Mouse (Mus musculus): ENCODE results near the gene Lin52. TPM values are rescaled to one million over a fixed set of nuclear protein-coding genes. Genes with fewer than 3 reads are reported as not detected.

Gene Lin52
- 1 to 10 TPM; 7.4 to 8.5 TPM for total RNA-seq (2021)
- long read RNA-seq, experiment 1, transcript Lin52-201 (6 exons, 2,270 nt), result major isoform, 11 of 14 reads
- long read RNA-seq, experiment 1, partial matches to known transcripts, result 0 of 14 reads
- long read RNA-seq, experiment 1, other reads (novel, unspliced or antisense), result 3 of 14 reads
- long read RNA-seq, experiment 2, transcript Lin52-201 (6 exons, 2,270 nt), result major isoform, 19 of 26 reads
- long read RNA-seq, experiment 2, partial matches to known transcripts, result 0 of 26 reads
- long read RNA-seq, experiment 2, other reads (novel, unspliced or antisense), result 7 of 26 reads

DNA sequence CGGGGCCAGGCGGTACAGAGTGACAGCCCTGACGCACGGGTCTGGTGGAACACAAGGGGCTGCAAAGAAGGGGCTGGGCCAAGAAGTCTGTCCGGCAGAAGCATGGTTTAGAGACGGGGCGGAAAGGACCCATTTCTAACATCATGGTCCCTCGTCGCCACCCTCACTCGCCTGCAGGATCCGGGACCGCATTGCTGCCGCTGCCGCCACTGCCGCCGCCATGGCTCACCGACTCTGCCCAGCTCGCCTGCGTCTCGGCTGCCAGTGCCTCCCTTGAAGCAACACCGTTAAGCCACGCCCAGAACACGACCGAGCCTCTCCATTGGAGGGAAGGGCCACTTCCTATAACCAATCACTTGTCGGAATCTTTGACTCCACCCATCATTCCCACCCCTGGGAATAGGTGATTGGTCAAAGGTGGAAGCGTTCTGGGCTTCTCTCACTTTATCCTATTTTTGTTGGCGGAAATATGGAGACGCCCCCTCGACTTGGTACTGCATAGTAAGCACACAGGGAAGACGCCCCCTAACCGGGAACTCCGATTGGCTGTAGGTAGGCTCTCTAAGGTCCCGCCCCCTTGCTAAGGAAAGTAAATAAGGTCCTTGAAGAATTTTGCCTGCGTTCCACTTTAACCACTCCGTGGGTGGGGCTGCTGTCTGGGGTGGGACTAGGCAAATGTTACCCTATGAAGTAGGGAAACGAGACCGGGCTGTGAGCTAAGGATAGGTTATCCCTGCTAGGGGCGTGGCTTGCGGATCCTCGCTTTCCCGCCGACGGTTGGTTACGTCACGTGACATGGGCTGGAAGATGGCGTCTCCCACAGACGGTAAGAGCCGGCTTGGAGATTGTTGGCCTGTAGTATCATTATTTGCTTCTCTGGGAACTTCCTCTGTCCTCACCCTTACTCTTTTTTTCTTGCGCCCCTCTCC is at the start of gene Lin52, which contains the start of gene Aldh6a1:
Gene Lin52 (plus strand): TSS at position 705 of the 929 bp plus-strand sequence.
Gene Aldh6a1 (minus strand): TSS at position 287 of the 929 bp plus-strand sequence.
- peak; percentile 98 for DNase-seq

DNA sequence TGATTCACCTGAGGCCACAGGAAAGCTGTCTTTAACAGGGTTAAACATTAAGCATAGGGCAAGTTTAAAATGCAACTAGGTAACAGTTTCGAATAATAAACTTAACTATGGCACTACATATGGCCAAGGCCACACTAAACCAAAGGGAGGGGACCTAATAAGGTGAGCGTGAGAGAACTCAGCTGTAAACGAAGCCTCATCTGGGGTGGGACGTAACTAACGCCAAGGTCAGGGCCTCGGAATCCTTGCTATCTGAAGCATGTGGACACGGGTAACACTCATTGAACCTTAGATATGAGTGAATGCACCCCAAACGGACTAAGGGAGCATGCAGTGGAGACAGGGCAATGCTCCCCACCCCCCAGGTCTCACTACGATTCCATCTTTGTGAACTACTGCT is 48.3 kb upstream of the Lin52 start:
- no peak for DNase-seq

DNA sequence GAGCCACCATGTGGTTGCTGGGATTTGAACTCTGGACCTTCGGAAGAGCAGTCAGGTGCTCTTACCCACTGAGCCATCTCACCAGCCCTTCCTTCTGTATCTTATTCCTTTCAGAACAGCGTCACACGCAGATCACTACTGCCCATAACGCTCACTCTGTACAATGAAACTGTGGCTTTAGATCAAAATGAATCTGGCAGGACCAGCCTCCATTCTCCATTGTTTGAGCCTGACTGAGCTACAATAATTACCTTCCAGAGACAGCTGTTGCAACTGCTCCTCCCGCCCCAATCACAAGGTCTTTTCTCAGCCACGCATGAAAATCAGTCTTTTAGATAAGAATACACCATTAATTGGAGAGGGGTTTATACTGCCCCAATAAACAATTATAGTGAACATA is 46.7 kb upstream of the Lin52 start:
- no peak for DNase-seq

DNA sequence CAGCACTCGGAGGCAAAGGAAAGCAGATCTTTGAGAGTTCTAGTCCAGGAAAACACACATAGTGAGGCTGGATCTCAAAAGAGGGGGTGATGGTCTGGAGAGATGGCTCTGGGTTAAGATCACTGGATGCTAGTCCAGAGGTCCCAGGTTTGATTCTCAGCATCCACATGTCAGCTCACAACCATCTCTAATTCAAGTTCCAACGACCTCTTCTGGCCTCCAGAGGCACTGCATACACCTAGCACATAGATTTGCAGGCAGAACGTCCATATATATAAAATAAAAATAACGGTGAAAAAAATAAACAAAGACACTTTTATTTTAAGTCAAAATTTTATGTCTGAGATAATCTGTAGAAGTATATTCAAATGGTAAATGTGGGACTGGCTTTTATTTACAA is 44.0 kb upstream of the Lin52 start:
- no peak for DNase-seq

DNA sequence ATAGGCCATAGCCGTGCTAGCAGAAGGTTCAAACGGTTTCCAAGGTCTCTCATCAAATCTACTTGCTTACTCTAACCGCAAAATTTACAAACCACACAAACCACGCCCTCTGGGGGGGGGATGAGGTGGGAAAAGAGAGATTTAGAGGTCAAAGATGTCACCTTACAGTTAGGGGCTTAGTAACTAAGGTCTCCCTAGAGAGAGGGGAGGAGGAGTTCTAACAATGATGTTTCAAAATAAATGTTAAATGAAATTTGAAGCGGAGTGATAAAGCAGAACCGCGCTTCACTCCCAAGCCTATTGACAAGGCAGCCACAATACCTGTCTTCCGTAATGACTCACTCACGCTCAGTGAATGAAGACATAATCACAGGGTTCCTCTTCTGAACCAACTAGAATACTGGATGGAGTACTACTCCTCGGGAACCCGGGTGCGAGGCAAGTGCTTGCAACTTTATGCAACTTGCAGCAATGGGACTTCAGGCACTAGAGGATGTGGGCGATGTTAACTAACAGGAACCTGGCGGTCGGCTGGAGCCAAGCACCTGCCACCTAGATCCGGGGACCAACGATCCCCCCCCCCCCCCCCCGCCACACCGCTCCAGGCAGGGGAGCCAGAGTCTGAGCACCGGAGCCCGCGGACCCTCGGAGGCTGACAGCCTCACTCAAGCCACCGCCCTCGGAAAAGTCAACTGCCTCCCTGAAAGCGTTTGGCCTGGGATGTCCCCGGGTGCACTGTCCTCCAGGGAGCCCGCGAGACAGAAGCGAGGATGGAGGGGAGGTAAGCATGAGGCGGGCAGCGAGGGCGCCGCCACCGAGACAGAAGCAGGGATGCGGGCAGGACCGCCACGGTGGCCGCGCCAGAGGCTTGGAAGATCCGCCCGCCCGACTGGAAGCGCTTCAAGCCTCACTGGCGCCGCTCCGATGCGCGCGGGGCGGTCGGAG is 43.1 kb upstream of the Lin52 start:
- DNase-seq, result no peak

DNA sequence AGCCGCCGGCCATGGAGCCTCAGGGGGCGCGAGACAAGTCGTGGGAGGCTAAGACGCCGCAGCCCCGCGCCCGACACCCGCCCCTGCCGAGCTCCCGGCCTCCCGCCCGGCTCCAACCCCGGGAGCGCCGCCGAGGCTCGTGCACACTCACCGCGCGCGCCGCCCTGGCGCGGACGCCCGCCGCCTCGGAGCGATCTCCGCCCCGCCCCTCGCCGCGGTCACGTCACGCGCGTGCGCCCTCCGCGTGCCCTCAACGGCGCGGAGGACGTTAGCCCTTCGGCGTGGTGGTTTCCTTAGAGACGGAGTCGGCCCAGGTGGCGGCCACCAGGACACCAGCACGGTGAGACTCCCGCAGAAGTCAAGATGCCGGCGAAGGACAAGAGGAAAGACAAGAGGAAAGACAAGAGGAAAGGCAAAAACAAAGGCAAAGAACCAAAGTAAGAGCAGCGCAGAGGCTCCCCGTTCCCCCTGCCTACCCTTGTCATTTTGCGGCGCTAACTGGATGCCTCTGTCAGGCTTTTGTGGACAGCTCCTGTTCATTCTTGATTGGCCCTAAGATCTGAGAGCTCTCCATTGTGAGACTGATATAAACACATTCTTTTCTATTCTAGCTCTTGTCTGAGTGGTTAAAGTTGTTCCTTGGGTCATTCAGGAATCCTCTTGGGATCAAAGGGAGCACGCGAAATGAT is 42.3 kb upstream of the Lin52 start, which contains the start of the genes Entpd5 and Bbof1:
Gene Entpd5 (minus strand): TSS at position 211 of the 689 bp plus-strand sequence.
Gene Bbof1 (plus strand): TSS at position 253 of the 689 bp plus-strand sequence.
- DNase-seq, result peak; percentile 84

DNA sequence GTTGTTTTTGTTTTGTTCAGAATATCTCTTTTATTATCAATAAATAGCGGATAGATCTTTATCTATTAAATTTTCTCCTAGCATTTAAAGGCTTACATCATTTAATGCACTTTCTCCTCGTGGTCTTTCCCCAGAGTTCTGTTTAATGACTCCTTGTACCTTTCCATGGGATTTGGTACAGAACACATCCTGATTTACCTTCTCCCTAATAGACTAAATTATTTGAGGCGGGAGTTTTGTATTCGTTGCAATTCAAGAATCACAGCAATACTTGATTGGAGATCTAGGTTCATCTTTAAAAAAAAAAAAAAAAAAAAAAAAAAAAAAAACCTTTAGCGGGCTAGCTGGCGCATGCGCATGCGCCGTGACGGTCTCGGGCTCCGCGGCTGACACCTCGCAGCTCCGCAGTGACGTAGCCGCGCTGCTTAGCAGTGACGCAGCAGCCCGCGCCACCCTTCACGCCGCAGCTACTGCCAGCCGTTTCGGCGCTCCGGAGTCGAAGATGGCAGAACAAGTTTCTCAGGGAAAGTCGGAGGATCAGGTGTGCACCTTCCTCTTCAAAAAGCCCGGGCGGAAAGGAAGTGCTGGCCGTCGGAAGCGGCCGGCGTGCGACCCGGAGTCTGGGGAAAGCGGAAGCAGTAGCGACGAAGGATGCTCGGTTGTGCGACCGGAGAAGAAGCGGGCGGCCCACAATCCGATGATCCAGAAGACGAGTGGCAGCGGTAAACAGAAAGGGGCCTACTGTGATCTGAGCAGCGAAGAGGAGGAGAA is 34.2 kb upstream of the Lin52 start, which contains the start of gene Rnf113a2:
Gene Rnf113a2 (plus strand): TSS at position 363 of the 771 bp plus-strand sequence.
- peak; percentile 82 for DNase-seq

DNA sequence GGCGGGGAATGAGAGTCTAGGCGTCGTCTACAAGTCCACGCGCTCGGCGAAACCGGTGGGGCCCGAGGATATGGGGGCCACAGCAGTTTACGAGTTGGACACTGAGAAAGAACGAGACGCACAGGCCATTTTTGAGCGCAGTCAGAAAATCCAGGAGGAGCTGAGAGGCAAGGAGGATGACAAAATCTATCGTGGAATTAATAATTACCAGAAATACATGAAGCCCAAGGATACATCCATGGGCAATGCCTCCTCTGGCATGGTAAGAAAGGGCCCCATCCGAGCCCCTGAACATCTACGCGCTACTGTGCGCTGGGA is 33.7 kb upstream of the Lin52 start:
- no peak for DNase-seq

DNA sequence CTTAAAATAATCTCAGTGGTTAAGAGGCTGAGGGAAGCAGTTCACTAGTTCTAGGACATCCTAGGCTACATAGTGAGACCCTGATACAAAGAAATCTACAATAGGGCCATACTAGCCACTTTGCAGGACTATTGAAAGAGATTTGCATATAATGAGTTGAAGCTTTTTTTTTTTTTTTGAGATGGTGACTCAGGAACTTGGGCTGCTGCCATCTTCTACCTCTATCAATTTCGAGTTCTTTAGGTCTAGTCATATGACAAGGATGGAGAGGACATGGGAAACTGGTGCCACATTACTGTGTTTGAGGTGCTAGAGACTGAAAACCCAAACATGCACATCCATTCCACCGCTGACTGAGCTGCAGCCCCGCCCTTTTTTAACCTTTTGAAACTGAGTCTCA is 27.2 kb upstream of the Lin52 start:
- DNase-seq, result no peak

DNA sequence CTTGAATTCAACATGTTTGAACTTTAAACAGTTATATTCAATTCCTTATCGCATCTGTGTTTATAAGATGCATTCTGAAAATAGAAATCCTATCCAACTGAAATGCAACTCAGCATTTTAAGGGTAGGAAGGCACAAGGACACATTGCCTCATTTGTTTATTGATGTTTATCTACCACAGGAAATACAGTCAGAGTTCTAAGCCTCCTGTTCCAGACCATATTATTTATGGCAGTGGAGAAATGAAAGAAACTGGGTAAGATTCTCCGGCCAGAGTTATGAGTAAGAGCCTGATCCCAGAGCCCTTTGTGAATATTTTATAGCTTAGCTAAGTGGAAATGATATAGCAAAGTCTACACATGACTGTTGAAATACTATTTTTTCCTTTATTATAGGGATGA is 21.4 kb upstream of the Lin52 start:
- no peak for DNase-seq

DNA sequence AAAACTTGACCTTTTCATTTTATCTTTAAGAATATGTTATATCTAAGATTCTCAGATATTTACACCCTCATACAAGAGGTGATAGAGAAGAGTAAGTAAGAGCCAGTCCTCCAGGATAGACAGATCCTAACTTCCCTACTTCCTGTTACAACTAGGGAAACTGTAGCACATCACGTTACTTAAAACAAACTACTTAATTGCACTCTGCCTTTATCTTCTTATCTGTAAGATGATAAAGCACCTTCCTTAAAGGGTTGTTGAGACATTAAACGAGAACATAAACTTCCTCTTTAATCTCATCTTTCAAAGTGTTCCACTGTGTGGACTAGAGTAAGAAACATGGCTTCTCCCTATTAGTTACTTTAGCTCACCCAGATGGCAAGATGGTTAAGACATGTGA is 12.5 kb upstream of the Lin52 start:
- DNase-seq, result no peak

DNA sequence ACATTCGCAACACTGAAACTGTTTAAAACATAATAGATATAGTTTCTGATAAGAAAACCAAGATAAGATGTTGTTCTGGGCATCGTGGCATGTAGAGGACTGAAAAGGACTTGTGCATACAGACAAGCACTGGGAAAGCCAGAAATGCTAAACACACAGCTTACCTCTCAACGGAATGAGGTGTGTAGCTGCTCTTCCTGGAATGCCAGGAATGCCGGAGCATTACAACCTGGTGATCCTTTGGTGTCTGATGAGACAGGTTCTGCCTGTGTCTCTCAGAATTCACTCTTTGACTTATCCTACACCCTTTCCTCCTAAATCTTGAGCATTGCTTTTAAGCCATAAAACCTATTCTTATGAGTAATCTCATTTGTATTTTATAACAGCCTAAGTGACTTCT is 8.7 kb upstream of the Lin52 start:
- DNase-seq, result no peak

DNA sequence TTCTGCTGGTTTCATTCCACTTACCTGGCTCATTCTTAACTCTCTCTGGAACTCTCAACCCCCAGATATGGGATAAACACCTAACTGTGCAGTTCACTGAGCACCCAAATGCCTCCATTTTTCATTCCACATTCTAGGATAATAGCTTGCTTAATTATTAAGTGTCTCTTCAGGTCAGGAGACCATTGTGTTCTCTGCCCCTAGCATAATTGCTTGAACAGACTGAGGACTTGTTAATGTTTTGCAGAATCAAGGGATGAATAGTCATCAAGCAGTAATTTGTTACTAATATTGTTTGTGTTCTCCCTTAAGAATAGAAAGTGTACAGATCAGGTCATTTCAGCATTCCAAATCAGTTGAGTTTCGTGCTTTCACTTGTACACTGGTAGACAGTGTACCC is 3.8 kb upstream of the Lin52 start:
- no peak for DNase-seq

DNA sequence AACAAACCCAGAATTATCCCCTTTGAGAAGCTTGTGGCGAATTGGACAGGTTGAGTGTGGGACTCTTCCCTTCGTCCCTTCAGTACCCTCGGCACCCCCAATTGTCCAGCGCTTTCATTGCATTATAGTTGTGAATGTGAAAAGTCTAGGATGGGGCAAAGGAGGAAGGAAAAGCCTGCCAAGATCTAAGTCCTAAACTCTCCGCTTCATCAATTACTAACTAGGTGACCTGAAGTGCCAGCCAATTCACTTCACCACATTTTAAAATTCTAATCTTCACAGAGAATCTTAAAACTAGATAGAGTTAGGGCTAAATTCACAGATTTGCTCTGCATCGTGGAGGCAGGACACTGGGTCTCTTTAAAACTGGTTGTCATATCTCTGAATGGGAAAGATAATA is 3.0 kb upstream of the Lin52 start:
- DNase-seq, result no peak

DNA sequence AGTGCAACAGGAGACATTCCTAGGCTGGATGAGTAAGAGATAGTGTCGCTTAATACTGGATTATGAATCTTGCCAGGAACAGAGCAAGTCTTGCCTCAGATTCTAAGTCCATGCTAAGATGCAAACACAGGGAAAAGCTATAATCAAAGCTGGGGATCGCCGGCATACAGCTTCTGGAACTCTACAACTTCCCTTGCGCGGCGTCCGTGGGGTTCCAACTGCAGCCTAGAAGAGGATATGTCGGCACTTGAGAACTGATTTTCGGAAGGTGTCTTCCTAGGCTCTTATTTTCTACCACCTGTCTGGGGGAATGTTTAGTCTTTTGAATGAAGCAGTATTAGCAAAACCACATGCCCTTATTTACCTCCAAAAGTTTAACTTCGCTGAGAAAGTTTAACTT is 1.3 kb upstream of the Lin52 start:
- DNase-seq, result no peak

DNA sequence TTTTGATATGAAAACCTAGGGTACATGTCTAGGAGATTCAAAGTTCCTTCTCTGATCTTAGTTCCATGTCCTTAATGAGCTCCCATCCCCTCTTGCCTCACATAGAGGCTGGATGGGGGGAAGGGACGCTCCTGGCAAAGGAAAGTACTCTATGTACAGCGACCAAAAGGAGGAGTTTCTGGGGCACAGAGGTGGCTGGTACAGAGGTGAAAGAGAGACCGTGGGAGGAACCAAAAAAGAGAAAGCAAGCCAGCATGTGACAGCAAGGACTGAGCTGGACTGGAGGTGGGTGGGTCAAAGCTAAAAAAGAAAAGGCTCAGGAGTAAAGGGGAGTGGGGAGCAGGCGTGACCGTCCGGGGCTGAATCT is 888 bp upstream of the Lin52 start:
- no peak for DNase-seq

DNA sequence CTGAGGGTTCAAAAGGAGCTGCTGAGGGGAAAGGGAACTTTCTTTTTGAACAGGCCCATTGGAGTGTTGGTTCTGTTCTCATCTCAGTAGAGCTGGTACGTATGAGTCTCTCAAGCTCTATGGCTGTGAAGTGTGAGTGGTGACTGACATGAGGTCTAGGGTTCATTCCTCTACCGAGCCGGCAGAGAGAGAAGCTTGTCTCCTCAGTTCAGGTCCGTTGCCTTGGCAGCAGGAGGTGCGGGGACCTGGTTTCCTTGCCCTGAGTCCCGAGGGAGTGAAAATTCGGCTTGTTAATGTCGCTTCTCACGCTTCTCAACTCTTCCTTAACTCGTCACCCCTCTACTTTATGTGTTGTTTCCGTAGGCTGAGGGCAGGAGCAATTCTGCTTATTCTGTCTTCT is 579 bp downstream of the Lin52 start:
- no peak for DNase-seq

DNA sequence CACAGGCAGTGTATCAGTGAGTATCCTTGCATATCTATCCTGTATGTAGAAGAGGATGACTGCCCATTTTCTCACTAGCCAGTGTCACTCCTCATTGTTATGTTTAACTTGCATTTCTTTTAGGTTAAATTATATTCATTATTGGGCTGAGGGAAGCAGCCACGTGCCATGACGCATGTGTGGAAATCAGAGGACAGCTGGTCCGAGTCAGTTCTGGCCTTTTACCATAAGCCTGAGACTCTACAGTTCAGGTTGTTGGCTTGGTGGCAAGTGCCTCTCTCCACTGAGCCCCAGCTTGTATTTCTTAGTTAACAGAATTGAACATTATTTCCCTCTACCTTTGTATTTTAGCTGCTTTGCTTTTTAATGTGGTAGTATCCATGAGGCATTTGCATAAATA is 5.7 kb downstream of the Lin52 start:
- DNase-seq, result no peak

DNA sequence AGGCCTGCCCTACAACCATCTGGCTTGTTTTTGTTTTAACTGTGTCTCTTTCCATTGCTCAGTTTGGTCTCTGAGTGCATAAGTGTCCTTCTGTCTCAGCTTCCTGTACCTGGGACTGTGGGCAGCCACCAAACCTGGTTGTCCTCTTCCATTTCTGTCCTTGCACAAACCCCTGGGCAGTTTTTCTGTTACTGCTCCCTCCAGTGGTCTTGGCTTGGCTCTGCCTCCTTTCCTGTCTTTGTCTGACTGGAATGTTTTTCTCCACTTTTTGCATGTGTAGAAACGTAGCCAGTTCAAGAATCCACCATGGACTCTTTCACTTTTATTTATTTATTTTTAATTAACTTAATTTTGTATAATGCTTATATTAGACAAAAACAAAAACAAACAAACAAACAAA is 8.6 kb downstream of the Lin52 start:
- no peak for DNase-seq

DNA sequence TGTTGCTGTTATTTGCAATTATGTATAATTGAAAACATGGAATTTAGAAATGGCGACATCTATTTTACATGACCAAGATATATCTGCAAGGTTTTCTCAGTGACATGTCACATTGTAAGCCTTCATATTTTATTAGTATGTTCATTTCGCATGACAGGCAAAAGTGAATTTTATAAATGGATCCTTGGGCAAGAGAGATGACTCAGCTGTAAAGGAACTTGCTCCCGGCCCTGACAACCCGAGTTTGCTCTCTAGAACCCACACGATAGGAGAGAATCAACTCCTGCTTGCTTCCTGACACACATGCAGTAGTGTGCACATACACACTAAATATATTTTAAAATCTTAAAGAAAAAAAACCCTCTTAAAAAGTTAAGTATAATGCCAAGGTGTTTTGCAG is 10.2 kb downstream of the Lin52 start:
- no peak for DNase-seq

DNA sequence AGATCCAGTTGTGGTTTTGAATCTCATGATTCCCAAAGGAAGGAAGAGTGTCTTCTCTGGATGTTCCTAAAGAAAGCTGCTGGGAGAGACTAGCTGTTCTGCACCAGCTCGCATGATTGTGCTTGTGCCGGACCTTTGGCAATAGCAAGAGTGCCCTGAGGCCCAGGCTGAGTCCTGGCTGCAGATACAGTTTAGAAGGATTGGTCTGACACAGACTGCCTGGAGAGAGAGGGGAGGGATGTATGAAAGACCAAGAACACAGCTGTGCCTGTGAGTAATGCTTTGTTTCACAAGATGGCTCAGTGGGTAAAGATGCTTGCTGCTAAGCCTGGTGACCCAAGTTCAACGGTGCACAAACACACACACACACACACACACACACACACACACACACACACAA is 11.6 kb downstream of the Lin52 start:
- no peak for DNase-seq
